Mouse (Mus musculus): ENCODE results near the gene Grb10. TPM values are rescaled to one million over a fixed set of nuclear protein-coding genes. Genes with fewer than 3 reads are reported as not detected.

Gene Grb10
- total RNA-seq, 2 experiments from 2014 or later, result 410 to 422 TPM

- no peak for DNase-seq
These were observed 4.1 kb downstream of the Grb10 start for GRCm38 (mm10) chr11:12034371-12034770.

- no peak for DNase-seq
These were observed 5.7 kb downstream of the Grb10 start for GRCm38 (mm10) chr11:12032831-12033230.

- no peak for DNase-seq
These were observed 11.8 kb downstream of the Grb10 start for GRCm38 (mm10) chr11:12026638-12027037.

- peak; percentile 83 for DNase-seq
These were observed 12.5 kb downstream of the Grb10 start for GRCm38 (mm10) chr11:12025756-12026593.

DNA sequence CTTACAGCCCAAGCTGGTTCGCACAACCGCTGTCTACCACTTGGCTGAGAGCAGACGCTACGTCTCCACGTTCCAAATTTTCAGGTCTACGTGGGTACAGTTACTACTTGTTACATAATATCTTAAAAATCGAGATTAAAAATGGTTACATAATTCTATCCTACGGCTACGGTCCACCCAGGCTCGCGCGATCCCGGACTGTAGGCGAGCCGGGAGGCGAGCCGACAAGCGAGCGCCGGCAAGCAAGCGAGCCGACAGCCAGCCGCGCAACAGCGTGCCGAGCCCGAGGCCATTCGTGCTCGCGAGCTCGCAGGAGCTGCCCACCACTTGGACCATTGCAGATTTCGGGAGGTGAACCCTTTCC, 13.1 kb downstream of the Grb10 start:
- no peak for DNase-seq

- DNase-seq, result no peak
These were observed 15.4 kb downstream of the Grb10 start for GRCm38 (mm10) chr11:12023051-12023450.

DNA sequence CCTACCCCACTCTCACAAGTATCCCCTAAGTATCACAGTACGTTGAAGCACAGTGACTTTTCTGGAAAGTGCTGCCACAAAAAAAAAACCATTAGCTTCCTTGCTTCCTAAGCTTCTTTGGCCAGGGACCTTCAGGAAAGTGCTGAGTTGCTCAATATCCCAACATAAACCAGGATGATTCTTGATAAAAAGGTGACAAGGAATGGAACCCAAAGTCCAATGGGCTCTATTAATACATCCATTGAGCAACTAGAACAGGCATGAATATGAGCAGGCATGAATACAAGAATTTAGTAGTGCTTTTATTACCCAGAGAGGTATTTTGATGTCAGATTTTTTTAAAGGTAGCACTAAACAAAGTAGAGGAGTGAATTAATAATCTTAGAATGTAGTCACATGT, 18.8 kb downstream of the Grb10 start:
- no peak for DNase-seq

DNA sequence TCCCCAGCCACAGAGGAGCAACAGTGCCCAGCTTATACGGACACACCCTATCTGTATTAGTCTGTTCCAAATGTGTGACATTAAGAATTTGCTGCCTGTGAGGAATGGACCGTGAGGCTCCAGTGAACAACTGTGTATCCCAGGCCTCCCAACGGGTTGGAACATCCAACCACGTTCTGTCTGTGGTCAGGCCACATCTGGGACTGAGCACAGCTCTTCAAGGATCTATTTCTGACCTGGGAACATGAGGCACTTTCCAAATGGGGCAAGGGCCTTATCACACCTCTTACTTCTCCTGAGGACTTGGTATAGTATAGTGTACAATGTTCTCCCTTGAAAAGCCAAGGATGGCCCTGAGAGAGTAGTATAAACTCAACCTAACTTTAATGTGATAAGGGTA, 19.9 kb downstream of the Grb10 start:
- DNase-seq, result no peak

DNA sequence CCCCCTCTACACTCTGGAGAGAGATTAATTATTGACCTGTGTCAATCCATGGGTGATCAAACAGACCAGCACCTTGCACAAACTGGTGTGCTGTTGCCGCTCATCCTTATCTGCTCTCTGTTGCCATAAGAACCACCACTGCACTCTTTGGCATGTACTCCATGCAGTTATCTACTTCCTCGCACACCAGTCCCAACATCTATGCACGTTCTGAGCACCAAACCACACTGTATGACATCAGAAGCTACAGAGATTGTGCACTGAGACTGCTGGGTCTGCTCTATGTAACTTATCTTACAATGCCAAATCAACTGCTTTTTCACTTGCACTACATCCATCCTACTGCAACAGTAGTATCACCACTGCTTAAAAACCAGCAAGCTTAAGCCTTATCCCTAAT, 28.4 kb downstream of the Grb10 start:
- DNase-seq, result no peak

GRCm38 (mm10) chr11:12000293-12000910, 38.1 kb downstream of the Grb10 start:
- DNase-seq, result no peak

DNA sequence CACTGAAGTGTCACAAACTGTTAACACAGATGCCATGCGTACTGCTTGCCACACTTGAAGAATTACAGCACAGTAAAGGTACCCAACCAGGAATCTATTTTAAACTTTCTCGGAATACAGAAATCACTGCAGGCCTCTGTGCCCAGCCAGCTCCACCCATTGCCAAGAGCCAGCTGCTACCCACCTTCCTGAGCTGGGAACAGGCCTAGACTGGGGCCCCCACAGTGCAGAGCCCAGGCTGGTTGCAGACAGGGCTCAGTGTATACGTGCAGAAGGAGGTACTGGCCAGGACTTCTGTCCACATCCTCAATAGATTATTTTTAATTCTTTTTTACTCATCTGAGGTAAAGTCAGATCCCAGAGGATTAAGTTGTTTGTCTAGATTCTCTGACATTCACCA, 39.6 kb downstream of the Grb10 start:
- DNase-seq, result no peak

DNA sequence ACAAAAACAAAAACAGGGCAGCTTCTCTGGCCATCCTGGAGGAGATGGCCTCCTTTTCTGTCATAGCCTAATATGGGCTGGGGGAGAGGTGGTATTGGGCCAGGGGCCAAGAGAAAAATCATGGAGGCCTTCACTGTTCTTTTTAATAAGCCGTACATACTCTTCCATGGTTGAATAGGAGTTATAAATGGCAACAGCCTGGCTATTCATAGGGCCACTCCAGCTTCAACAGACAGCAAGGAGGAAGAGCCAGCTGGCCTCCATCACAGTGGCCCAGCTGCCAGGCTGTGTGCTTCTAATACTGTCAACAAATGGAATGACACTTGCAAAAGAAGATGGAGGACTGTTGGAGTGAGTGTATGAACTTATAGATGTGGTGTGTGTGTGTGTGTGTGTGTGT, 41.4 kb downstream of the Grb10 start:
- no peak for DNase-seq

DNA sequence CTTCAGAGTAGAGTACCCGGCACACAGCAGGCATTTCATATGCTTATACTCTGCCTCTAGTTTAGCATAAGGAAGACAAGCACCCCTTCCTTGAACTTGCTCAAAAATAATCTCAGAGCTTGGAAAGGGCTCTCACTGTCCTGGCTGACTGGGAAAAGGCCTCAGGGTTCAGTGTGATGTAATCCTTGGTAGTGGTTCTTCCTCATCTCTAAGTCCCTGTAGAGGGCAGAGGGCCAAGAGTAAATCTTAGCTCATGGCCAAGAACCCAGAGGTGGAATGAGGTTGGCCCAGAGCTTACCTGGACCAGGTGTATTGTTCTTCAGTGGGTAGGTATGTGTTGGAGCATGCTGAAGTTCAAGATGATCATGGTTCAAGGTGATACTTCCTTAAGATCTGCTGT, 43.1 kb downstream of the Grb10 start:
- DNase-seq, result no peak

GRCm38 (mm10) chr11:11993807-11994206, 44.7 kb downstream of the Grb10 start:
- no peak for DNase-seq

DNA sequence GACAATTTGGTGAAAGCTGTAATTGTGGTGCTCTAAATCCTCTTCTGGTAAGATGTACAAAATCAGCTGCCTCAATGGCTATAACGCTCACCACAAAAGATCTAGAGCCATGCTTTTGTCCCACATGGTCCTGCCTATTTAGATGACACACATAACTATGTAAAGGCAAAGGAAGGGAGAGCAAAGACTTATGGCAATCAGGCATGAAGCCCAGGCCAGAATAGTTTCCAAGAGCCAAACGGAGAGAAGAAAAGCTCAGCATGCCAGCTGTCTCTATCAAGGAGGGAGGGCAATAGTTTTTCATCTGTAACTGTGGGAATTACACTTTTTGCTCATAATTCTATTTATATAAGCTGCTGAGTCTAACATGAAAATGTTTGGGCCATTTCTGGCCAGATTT, 45.3 kb downstream of the Grb10 start:
- DNase-seq, result no peak

GRCm38 (mm10) chr11:11989850-11990249, 48.6 kb downstream of the Grb10 start:
- no peak for DNase-seq

GRCm38 (mm10) chr11:11987233-11987632, 51.2 kb downstream of the Grb10 start:
- DNase-seq, result no peak

GRCm38 (mm10) chr11:11978611-11979197, 59.8 kb downstream of the Grb10 start:
- DNase-seq, result no peak

DNA sequence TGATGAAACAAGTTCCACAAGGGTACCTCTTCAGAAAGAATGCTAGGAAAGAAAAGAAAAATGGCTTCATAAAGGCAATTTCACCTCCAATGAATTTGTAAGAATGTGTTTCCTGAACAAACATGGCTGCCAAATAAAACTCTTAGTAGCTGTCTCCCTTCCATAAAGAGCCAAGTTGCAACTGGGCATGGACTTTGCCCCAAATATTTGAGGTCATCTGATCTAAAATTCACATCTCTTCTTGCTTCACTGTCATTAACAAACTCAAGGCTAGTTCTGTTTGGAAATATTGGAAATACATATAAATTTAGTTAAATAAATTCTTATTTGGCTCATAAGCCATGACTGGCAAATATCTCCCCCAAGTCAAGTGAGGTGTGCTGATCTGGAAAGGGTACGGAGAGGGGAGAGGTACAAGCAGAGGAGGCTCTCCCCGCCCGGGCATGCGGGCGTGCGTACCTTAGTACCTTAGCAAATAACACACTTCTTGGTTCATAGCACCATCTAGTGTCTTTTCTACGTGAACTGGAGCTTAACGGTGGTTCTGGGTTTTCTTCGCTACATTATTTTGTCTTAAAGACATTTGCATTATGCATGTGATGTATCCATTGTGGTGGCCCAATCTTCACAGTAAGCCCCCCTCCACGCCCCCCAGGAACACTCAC, 63.8 kb downstream of the Grb10 start:
- no peak for DNase-seq

DNA sequence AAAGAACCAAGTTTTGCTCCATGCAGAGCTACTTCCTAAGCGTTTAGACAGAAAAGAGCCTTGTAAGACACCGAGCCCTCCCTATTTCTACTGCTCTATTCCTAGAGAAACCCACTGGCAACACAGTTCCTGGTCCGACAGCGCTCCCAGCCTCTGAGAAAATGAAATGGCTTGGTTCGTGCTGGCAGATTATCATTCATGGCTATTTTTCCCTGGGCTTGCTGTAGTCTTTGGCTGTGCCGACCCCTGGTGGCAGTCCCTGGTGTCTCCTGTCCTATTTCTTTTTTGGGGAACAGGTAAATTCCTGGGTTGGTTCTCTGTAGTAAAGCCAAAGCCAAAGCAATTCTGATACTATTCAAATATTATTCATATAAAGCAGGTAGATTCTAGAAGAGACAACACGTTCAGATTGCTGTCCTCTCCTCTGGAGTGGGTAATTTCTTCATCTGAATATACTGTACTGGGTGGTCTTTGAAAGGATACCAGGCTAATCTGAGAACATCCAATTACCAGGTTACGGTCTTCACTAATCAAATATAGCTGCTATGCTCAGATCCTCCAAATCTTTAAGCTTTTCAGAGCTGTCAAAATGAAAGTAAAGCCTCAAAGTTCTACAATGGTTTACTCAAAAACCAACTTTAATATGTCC, 65.0 kb downstream of the Grb10 start:
- DNase-seq, result peak; percentile 68

- no peak for DNase-seq
These were observed 65.9 kb downstream of the Grb10 start for GRCm38 (mm10) chr11:11972401-11973110.

GRCm38 (mm10) chr11:11970246-11970645, 68.2 kb downstream of the Grb10 start:
- no peak for DNase-seq
